Mouse (Mus musculus) spleen, adult 2 months (tissue): ENCODE measurements around the gene Kdm1b.

Experiments used
- CTCF ChIP-seq: fragments of 200-500 bp; IDR thresholded peaks from 2 replicates; pipeline ENCODE4 v1.5.1; 2011; ENCODE audit warnings: mild to moderate bottlenecking, inconsistent platforms; ENCODE audit not compliant: insufficient read depth, insufficient read length, insufficient replicate concordance; ENCODE audit errors: extremely low read depth
- POLR2A ChIP-seq: fragments of 200-500 bp; IDR thresholded peaks from 2 replicates; pipeline ENCODE4 v1.6.1; 2011; ENCODE audit warnings: low read depth, low read length, inconsistent platforms

DNA sequence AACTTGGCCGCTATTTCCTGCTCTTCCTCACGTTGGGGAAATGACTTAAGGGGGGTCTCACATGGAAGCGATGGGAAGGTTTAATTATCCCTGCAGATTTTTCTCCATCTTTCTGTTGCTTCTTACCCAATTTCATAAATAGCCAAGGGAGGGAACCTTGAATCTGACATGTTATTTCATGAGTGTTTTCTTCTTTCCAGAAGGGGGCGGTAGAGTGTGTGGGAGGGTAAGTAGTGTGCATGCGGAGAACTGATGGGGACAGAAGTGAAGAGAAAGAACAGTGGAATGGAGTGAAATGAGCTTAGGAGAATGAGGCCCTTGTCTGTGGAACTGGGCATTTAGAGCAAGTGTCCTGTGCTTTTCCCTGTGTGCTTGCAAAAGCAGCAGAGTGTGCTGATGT, 35.5 kb downstream of the Kdm1b start:
- TF ChIP-seq POLR2A, result no peak
- 0 out of 2 replicates have a peak, but pooled peaks have one; percentile 3 for TF ChIP-seq CTCF
